Mouse (Mus musculus) testis, postnatal 10 days (tissue): Measurements from ENCODE around the gene Ccnk.

Experiments used
- DNase-seq: peaks from one replicate; pipeline ENCODE4 v3.0.0; 2021; ENCODE audit warnings: low spot score

The Ccnk gene

GRCm38 (mm10) chr12:108187541-108188091 is 8.2 kb downstream of the Ccnk start:
- no peak for DNase-seq

DNA sequence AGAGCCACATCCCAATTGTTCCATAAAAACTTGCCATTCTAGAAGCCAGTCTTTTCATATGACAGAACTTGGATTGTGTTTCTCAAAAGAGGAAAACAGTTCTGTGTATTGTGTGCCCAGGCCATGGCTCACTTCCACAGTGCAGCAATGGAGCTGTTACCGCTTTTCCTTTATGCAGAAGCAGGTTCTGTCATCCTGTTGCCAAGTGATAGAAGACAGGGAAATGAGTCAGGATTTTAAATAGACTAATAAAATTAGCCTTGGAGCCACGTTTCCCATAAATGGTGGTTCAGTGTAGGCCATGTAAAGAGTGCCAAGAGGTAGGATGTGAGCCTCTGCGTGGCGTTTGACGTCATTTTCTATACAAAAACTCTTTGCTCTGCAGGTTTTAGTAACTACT is 14.5 kb downstream of the Ccnk start:
- no peak for DNase-seq

DNA sequence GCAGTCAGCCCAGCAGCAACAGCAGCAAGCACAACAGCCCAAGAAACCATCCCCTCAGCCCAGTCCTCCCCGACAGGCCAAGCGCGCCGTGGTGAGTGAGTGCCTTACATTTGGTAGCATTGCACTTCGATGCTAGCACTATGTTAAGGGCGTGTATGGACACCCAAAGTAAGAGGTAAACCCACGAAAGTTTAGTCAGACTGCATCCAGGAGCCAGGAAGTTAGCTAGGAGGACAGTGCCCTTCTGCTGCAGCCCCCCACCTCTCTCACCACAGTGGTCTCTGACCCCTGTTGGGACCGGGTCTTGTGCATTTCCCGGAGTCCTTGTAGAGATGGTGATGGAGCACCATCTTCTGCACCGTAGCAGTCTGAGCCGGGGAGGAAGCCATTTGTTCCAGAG is 16.4 kb downstream of the Ccnk start:
- no peak for DNase-seq

- no peak for DNase-seq
Observed at GRCm38 (mm10) chr12:108198447-108198846, 19.1 kb downstream of the Ccnk start.

GRCm38 (mm10) chr12:108200094-108200493 is 20.7 kb downstream of the Ccnk start:
- DNase-seq, result no peak

- peak; percentile 52 for DNase-seq
Observed at GRCm38 (mm10) chr12:108203895-108204294, 24.5 kb downstream of the Ccnk start.

GRCm38 (mm10) chr12:108204978-108205377 is 25.6 kb downstream of the Ccnk start:
- no peak for DNase-seq

- peak; percentile 95 for DNase-seq
Observed at GRCm38 (mm10) chr12:108206641-108207040, 27.3 kb downstream of the Ccnk start.

DNA sequence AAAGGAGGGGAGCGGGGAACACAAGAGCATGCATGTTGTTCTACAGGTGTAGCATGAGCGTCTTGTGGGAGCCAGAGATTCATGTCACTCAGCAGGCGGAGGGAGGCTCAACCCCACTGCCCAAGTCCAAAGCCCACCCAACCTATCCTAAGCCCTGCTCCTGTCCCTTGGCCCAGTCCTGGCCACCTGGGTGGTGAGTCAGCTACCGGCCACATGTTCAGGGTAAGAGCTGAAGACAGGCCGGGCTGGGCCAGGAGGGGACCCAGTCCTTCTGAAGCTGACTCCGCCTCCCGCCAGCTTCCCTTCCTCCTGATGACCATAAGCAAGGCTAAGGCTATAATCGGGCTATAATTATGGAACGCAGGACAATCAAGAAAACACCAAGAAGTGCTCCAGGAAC is 28.8 kb downstream of the Ccnk start:
- no peak for DNase-seq

GRCm38 (mm10) chr12:108208726-108209438 is 29.5 kb downstream of the Ccnk start:
- DNase-seq, result peak; percentile 89

DNA sequence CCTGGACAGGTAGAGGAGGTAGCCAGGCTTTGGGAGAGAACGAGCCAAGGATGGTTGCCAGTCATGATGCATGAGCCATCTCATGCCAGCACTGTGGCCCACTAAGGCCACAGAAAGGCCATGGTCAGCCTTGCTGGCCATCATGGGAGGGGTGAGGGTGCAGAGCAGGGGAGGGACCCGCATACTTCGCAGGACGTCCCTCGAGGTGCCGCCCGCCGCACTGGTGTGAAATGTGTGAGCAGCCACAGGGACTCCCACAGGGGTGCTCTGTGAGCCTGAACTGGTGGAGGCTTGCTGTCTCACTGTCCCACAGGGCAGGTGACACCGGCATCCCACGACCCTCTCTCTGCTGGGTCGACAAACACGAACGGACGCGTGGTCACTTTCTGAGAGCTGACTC is 31.2 kb downstream of the Ccnk start:
- DNase-seq, result no peak

DNA sequence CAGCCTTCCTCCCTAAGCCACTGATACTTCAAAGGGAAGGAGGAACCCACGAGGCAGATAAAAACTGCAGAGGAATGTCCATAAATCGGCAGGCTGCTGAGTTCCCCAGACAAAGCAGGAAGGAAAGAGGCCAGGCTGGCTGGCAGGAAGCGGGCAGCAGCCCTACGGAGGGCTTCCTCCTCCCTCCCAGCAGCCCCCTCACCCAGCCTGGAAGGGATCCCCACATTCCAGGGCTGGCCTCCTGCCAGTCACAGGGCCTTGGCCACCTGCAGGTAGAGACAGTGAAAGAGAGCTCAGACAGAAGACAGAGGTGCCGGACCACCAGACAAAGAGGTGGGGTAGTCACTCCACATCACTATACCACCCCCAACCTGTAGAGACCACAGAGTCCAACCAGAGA is 32.7 kb downstream of the Ccnk start:
- no peak for DNase-seq

GRCm38 (mm10) chr12:108212476-108212875 is 33.1 kb downstream of the Ccnk start:
- no peak for DNase-seq

- DNase-seq, result no peak
Observed at GRCm38 (mm10) chr12:108213090-108214041, 34.0 kb downstream of the Ccnk start.

- DNase-seq, result no peak
Observed at GRCm38 (mm10) chr12:108215090-108215489, 35.7 kb downstream of the Ccnk start.

GRCm38 (mm10) chr12:108216611-108217370 is 37.4 kb downstream of the Ccnk start:
- DNase-seq, result no peak

GRCm38 (mm10) chr12:108217572-108217971 is 38.2 kb downstream of the Ccnk start:
- peak; percentile 73 for DNase-seq

DNA sequence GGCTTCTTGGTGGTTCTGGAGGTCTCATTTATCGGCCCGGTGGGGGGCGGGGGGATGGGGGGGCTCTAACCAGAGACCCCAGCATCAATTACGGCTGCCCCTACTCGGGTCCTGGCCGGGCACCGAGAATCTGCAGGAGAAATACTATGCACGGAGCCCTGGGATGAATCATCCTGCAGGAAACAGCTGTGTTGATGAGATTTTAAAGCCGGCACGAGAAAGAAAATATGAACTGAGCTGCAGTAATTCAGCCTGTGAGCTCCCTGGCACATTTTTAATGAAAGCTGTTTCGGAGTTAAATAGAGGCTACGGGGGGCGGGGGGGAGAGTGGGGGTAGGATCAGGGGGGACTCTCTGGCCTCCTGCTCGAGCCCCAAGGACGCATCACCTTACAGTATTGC is 39.8 kb downstream of the Ccnk start:
- no peak for DNase-seq

DNA sequence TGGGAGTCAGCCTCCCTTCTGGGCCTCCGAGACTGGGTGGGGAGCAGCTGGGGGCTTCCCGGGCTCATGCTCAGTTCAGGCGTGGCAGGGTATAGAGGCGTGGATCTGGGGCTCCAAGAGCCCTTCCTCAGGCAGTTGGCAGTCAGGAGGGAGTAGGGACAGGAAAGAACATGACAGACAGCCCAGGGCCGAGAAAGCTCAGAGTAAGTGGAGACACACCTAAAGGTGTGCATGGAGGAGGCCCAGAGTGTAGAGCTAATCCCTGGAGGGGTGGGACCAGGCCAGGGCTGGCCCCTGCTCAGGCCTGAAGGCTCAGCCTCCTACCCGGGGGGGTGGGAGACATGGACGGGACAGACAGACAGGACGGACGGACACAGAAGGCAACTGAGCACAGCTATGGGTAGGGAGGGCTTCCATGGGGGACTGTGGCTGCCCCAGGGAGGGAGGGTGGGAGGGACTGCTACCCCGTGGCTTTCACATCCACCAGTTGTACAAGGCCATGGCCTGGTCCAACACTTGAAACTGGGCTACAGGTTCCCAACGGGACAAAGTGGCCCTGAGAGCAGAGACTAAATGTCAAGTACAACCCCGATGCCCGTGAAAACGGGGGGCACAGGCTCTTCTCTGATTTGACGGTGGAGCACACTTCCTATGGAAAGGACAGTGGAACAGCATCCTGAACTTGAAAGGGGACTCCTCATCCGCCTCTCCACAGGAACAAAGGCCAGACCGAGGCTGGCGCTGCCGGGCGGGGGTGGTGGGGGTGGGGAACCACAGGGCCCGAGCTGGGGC is 40.6 kb downstream of the Ccnk start:
- no peak for DNase-seq

DNA sequence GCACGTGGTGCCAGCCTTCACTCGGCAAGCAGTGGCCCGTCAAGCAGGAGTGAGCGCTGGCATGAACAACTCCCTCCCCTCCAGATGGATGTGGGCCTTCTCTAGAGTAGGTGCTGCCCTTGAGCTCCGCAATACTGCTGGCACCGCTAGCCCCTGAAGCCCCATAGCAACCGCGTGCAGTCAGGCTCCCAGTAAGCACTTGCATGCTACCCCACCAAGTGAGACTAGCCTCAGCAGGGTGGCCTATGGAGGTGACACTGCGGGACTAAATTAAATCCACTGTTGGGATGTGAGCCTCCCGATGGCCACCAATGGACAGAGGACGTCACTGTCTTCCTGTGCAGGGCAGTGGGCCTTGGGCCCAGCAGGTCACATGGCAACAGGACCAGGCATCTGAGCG is 41.2 kb downstream of the Ccnk start:
- DNase-seq, result no peak

- no peak for DNase-seq
Observed at GRCm38 (mm10) chr12:108221206-108221605, 41.8 kb downstream of the Ccnk start.
